ENCODE assay signal across 9 mouse cellular contexts in the genomic region with DNA sequence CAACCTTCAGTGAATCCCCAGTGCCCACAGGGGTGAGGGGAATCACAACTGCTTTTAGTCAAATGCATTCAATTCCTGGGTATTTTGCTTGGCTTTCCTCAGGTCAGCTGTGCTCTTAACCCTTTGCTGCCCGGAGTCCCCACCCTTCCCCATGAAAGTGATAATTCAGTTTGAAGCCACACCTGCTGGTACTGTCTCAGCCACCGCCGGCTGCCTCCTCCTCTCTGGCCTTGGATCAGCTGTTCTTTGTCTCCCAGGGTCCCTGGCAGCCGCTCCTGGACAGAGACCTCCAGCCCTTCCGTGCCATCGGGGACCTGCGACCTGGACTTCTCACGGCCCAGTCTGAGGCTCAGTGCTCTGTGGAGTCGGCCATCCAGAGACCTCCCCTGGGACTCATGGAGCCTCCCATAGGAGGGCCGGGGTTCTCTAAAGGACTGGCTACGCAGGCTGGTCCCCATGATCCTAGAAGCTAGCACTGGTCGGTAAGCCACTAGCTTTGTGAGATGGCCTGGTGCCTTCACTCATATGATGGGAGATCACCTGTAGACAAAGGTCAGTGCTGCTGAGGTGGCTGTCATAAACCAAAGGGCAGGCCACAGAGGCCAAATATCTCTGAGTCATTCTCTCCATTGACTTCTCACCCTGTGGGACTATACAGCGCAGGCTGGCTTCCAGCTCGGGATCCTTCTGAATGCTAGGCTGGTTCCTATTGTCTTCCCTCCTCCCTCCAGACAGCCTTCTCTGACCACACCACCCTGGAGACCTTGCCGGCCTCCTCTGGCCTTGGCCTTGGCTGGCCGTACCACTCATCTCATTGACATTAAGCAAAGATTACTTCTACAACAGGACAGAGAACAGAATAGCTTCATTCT. TPM values are rescaled to one million over a fixed set of nuclear protein-coding genes. Genes with fewer than 3 reads are reported as not detected.
A peak's percentile ranks its signal among the peaks of the same experiment; 100 is the strongest.
DNase-seq lines count a peak whose midpoint lies in the region; ATAC-seq lines count a peak whose summit lies in the region.
"Had no signal": no experiment of that assay in that cellular context is flagged by ENCODE, and none has a peak within 500 bp of the region (broad histone marks: within the 10 kb centered on the region; RNA-seq: fewer than 3 reads in every experiment).

A gene (minus strand): TSS at position 522 of the 872 bp plus-strand sequence.

- peak within 1 kb of the TSS; percentile 13; the same call in 1 of the 2 replicates for H3K4me2 ChIP-seq in hindbrain, embryonic 12.5 days (replicated peaks)
- no peak within 1 kb of the TSS for H3K4me2 ChIP-seq in hindbrain, embryonic 14.5 days (replicated peaks)
- peak within 1 kb of the TSS; percentile 24 for H3K4me2 ChIP-seq in hindbrain, embryonic 16.5 days (ENCODE audit: low read length)
- peak within 1 kb of the TSS; percentile 18; the same call in 1 of the 2 replicates for H3K4me2 ChIP-seq in midbrain, embryonic 12.5 days (replicated peaks)

- H3K27ac ChIP-seq in hindbrain, embryonic 12.5 days: no peak within 1 kb of the TSS
- no peak within 1 kb of the TSS for H3K27ac ChIP-seq in hindbrain, embryonic 14.5 days
- no peak within 1 kb of the TSS for H3K27ac ChIP-seq in hindbrain, embryonic 16.5 days (ENCODE audit: low read depth, low read length)
- H3K27ac ChIP-seq in midbrain, embryonic 12.5 days (replicated peaks): no peak within 1 kb of the TSS
- H3K27ac ChIP-seq: liver, embryonic 14.5 days had no signal

- no peaks in the 10 kb centered on the region for H3K9me3 ChIP-seq in hindbrain, embryonic 12.5 days (replicated peaks)
- no peaks in the 10 kb centered on the region for H3K9me3 ChIP-seq in hindbrain, embryonic 14.5 days (ENCODE audit: control insufficient read depth, low read length)
- no peaks in the 10 kb centered on the region for H3K9me3 ChIP-seq in hindbrain, embryonic 16.5 days (ENCODE audit: control insufficient read depth, low read length)
- no peaks in the 10 kb centered on the region for H3K9me3 ChIP-seq in midbrain, embryonic 12.5 days

- ATAC-seq in hindbrain, embryonic 12.5 days (ENCODE audit: low FRiP score): no peak
- no peak; the same call in 1 of the 2 replicates for ATAC-seq in hindbrain, embryonic 14.5 days (ENCODE audit: low FRiP score)
- ATAC-seq in hindbrain, embryonic 16.5 days: no peak; the same call in 1 of the 2 replicates
- no peak for ATAC-seq in midbrain, embryonic 12.5 days (ENCODE audit: low FRiP score, low read depth)

- H3K27me3 ChIP-seq in hindbrain, embryonic 12.5 days: no peaks in the 10 kb centered on the region; the same call in 1 of the 2 replicates
- H3K27me3 ChIP-seq in hindbrain, embryonic 14.5 days (ENCODE audit: control insufficient read depth, insufficient read depth, low read length): no peaks in the 10 kb centered on the region
- H3K27me3 ChIP-seq in hindbrain, embryonic 16.5 days (replicated peaks; ENCODE audit: control insufficient read depth, insufficient read depth, low read length): no peaks in the 10 kb centered on the region
- no peaks in the 10 kb centered on the region for H3K27me3 ChIP-seq in midbrain, embryonic 12.5 days

- H3K36me3 ChIP-seq in hindbrain, embryonic 12.5 days: no peaks in the 10 kb centered on the region
- no peaks in the 10 kb centered on the region for H3K36me3 ChIP-seq in hindbrain, embryonic 14.5 days (replicated peaks; ENCODE audit: control insufficient read depth, insufficient read depth)
- H3K36me3 ChIP-seq in hindbrain, embryonic 16.5 days (ENCODE audit: control insufficient read depth, insufficient read depth, low read length): no peaks in the 10 kb centered on the region
- H3K36me3 ChIP-seq in midbrain, embryonic 12.5 days: no peaks in the 10 kb centered on the region

- no peak for DNase-seq in hindbrain, embryonic 14.5 days (ENCODE audit: low spot score)
- peak; percentile 91 for DNase-seq in adrenal gland, adult 8-10 months
- DNase-seq in T-cell, adult 2 months (ENCODE audit: low spot score): no peak
- no peak for DNase-seq in urinary bladder, postnatal 25 days (ENCODE audit: low spot score)
- no peak for DNase-seq in frontal cortex, postnatal 36 days (ENCODE audit: low spot score in 2 of 2)

- no peak within 1 kb of the TSS; the same call in 1 of the 2 replicates for H3K9ac ChIP-seq in hindbrain, embryonic 12.5 days
- H3K9ac ChIP-seq in hindbrain, embryonic 14.5 days: no peak within 1 kb of the TSS
- peak within 1 kb of the TSS; percentile 45 for H3K9ac ChIP-seq in hindbrain, embryonic 16.5 days (ENCODE audit: low read depth, low read length)
- no peak within 1 kb of the TSS for H3K9ac ChIP-seq in midbrain, embryonic 12.5 days (replicated peaks)
- H3K9ac ChIP-seq: liver, embryonic 14.5 days had no signal

- H3K4me3 ChIP-seq in hindbrain, embryonic 12.5 days: no peak within 1 kb of the TSS
- H3K4me3 ChIP-seq in hindbrain, embryonic 14.5 days (replicated peaks; ENCODE audit: low read length): no peak within 1 kb of the TSS
- H3K4me3 ChIP-seq in hindbrain, embryonic 16.5 days (ENCODE audit: low read length): no peak within 1 kb of the TSS
- no peak within 1 kb of the TSS for H3K4me3 ChIP-seq in midbrain, embryonic 12.5 days

- 58% methylated on average over 16 of the region's 16 CpGs for WGBS in hindbrain, embryonic 12.5 days
- WGBS in hindbrain, embryonic 14.5 days: 55% methylated on average over 16 of the region's 16 CpGs
- WGBS in hindbrain, embryonic 16.5 days: 52% methylated on average over 16 of the region's 16 CpGs
- 58% methylated on average over 16 of the region's 16 CpGs for WGBS in midbrain, embryonic 12.5 days

- H3K4me1 ChIP-seq in hindbrain, embryonic 12.5 days: peaks cover 9% of the 10 kb centered on the region
- 0 out of 2 replicates have a peak, but pooled peaks cover 3% of the 10 kb centered on the region for H3K4me1 ChIP-seq in hindbrain, embryonic 14.5 days (replicated peaks; ENCODE audit: control insufficient read depth, insufficient read depth, low read length)
- peaks cover 4% of the 10 kb centered on the region for H3K4me1 ChIP-seq in hindbrain, embryonic 16.5 days (ENCODE audit: control insufficient read depth, insufficient read depth, low read depth, low read length)
- peaks cover 6% of the 10 kb centered on the region for H3K4me1 ChIP-seq in midbrain, embryonic 12.5 days

RNA-seq across cellular contexts. Expression of the gene that starts here (rescaled TPM):
- not detected in 2 replicates for polyA plus RNA-seq in hindbrain, embryonic 12.5 days (2016; fragmentation: Nextera tagmentation; extraction: Ambion mirVana)
- polyA plus RNA-seq in hindbrain, embryonic 14.5 days (2014; fragmentation: Nextera tagmentation; extraction: Ambion mirVana): not detected in 2 replicates
- 10 to 100 TPM; 12.2 to 22.5 (median 20.2) TPM for total RNA-seq in adrenal gland, adult 8-10 months (2022)
- polyA plus RNA-seq in hindbrain, embryonic 16.5 days (2015; fragmentation: Nextera tagmentation; extraction: Ambion mirVana): not detected in 2 replicates
- not detected in 2 replicates for polyA plus RNA-seq in midbrain, embryonic 12.5 days (2016; fragmentation: Nextera tagmentation; extraction: Ambion mirVana)
